Mouse (Mus musculus) embryo, embryonic 9.5 days (tissue): ENCODE measurements at regions not wholly inside any gene's neighbourhood (a gene's known extent, or its start where the extent isn't known, plus 50 kb on each side); places are given as distances from the start of the nearest gene placed in this dataset.

Experiments
- DNase-seq: peaks from one replicate; pipeline ENCODE4 v3.0.0-alpha.2; 2017; ENCODE audit errors: extremely low spot score

DNA sequence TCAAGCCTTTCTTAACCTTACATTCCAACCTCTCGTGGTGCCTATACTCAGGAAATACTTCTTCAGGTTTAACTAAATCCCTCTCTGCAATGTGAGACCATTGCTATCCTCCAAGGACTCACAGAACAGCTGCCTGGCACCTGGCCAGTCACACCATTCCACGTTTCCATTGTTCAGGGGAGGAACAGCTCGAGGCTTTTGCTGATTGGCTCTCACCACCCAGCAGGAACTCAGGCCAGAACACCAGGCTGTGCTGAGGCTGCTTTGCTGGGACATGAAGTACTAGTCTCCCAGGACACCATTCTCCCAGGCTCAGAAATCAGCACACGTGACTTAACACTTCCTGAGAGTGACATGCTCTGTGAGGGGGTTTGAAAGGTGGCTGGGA, 357.6 kb downstream of the Sorl1 start:
- DNase-seq: peak; percentile 6

DNA sequence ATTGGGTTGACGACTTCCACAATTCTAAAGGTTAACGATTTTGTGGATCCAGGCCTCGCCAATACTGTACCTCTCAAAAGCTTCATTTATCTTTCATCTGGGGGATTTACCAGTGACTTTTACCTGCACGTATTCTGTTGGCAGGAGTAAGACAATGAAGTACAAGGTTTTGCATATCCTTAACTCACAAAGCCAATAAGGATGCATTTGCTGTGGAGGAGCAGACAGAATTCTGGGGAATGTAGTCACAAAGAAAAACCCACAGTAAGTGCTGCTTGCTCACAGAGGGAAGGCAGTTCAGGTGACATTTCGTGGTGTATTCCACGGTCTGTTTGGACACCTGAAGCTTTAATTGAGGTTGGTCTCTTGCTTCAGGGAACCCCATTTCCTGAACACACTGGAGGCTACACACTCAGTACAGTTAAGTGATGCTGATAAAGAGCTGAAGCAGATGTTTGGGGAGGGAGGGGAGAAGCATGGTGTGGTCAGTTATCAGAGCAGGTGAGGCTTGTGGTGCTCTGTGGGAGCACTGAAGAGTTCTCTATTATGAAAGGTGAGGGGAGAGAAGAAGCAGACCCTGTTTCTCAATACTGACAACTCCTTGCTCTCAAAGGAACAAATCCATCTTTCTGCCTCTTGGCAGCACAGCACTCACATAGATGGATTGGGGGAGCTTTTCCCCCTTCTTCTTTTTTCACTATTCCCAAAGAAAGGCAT, 358.1 kb downstream of the Sorl1 start:
- no peak for DNase-seq

DNA sequence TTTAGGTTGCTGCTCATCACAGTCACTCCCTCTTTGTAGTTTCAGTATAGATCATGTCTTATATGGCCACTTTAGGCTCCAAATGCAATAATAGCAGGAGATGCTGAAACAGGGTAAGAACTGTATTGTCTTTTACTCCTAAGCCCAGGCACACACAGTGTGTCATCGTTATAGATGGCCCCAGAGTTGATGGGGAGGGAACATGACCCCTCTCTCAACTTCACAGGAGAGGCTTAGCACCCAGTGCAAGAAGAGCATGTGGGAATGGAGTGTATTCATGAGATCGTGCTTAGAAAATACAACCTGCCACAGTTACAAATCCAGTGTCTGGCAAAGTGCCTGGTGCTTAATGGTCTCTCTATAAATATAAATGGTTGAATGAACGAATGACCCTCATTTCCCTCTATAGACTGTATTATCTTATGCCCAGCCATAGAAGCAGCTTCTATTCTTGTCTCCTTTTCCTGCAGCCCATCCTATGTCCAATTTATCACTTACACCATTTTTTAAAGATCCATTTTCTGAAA, 363.0 kb downstream of the Sorl1 start:
- DNase-seq: no peak

DNA sequence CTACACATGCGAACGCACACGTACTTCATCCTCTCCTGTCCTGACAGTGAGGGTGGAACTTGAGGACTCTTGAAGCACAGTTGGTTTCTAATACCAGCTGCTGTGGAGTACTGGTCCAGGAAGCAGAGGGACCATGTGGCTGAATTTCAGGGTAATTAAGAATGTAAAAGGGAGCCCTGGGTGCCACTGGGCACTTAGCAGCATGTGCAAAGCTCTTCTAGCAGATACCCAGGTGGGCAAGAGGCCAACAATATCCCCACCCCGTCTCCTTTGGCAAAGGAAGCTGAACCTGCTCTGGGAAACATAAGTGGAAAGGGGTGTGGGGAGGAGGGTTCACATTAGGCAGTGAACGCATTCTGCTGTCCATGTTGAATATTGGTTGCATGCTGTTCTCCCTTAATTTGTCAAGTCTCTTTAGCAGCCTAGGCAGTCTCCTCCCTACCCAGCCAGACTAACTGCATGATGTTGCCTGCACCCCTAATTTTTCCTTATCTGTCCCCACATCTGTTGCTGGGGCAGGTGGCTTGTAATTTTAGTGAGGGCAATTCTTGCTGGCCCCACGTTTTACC, 369.6 kb downstream of the Sorl1 start:
- DNase-seq: no peak

DNA sequence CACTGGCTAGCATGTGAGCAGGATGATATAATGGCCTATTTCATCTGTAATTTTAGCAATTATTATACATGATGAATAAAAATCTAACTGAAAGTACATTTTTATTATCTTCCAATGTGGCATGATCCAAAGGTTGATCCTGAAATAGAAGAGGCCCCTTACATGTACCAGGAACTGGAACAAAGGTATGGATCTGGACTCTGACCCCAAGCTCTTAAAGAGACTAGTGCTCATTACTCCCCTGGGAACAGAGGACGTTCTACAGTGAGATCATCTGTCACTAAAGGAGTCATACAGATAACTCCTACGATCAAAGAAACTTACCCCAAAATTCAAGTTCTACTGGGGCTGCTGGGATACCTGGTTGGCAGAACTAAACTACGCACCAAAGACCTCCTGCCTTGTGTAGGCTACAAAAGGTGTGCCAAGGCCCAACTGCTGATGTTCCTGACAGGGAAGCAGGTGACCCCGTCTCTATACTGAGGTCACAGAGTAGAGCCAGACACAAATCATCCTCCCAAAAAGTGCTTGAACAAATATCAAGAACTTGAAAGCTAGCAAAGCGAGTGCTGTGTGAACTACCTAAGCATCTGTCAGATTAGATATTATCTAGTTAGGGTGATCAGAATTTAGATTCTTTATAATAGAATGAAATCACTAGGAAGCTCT, 378.0 kb downstream of the Sorl1 start:
- DNase-seq: no peak

DNA sequence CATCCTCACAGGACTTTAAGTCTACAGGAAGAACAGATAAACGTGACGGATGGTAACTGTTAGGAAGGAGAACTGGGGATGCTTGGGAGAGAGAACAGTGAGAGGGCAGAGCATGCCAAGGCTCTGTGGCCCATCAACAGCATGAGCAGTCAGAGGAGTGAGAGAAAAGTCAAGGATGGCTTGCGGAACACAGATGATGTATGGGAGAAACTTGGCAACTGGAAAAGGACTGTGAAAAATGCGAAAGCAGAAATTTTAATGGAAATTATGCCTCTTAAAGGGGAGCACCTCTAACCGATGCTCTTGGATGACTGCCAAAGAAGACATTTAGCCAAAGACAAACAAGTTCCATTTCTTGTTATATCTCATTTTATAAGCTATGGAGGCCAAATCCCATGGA, 382.6 kb downstream of the Sorl1 start:
- DNase-seq: no peak

DNA sequence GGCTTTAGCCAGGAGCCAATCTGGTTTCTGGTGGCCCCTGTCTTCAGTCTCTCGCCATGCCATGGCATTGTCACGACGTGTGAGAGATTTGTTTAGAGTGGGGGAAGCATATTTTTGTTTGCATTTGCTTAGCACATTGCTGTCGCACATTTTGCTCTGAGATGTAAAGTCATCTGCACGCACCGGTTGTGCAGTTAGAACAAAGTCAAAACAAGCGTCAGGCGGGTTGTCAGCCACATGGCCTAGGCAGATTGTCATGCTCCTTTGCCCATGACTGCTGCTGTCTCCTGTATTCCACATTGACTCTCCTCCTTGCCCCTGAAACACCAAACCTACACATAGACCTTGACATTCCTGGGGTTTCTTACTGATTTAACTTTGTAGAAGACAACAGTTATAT, 383.6 kb downstream of the Sorl1 start:
- no peak for DNase-seq

DNA sequence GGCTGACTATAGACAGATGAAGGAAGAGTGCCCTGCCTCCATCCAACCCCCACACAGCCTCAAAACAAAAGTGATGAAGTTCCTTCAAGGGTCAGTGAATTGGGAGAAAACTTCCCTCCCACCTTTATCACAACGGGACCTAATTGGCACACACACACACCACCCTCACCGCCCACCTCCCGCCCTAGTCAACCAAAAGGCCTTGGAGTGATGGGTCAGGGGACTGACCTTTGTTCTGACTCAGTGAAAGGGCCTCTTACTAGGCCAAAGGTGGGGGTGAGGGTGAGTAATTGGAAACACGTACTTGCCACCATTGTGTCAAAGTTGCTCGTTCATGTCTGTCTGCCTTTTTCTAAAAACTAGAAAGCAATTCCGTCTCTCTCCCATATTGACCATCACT, 386.4 kb downstream of the Sorl1 start:
- peak; percentile 38 for DNase-seq

DNA sequence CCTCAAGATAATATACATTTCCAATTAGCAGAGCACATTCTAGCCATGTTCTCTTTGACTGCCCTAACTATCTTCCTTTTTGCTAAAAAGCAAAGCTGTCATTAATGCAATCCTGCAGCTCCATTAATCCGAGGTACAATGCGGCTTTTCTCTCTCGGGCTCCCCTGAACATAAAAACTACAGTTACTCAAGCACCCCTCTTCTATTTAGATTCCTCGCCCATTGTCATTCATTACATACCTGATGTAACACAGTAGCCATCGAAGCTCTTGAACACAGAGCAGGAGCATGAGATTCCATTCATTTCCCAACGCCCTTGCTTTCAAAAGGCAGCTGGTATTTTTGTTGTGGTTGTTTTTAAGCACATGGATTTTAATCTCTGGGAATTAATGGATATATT, 387.2 kb downstream of the Sorl1 start:
- DNase-seq: peak; percentile 10

DNA sequence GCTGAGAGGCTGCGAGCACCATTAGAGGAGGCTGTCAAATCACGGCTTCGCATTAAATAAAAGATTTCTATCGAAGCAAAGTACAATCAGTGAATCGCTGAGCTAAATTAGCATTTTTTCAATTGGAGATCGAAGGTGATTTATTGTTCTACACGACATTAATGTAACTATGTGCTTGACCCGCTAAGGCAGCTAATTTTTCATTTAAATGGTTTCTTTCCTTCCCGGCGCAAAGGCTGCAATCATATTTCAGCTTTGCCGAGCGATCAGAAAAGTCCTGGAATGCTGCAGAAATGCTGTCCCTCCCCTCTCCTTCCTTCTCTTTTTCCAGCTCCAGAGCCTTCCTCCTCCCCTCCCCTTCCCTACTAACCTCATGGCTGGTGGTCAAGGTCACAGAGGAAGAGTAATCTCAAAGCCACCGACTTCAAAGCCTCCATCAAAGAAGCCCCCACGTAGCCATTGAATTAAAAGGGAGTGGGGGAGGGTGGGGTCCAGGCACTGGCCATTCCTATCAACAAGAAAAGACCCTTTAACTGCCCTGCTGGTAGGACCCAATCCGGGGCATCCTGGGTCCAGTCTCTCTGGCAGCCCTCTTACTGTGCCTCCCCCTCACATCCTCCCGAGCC, 387.8 kb downstream of the Sorl1 start:
- DNase-seq: peak; percentile 73

DNA sequence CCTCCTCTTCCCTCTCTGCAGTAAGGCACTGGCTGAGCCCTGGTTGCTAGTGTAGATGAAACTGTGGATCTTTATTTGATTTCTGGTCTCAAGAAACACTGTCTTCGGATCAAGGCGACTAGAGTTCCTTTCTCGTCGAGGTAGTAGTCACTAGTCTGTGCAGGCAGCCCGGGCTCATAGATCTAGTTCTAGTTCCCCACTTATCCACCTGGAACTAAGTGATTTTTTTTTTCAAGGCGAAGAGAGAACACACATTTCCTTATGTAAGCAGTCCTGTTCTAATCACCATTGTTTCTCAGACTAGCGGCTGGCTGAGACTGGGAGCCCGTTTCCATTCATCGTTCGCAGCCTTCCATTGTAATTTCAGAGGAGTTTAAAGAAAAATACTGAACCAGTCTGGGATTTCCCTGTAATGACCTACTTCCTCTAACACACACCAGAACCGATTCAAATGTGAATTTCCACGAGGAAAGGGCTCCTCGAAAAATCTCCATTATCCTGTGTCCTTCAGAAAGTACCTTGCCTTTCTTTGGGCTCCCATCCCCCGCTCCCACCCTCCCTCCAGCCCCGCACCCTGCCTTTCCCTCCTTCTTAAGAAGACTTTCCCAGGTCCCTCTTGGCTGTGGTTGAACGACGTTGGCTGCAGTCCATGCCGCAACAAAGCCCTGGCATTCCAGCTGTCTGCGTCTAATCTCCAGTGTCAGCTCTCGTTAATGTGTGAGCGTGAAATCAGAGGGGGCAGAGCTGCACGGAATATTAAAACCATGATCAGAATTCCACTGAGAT, 388.5 kb downstream of the Sorl1 start:
- DNase-seq: peak; percentile 54

DNA sequence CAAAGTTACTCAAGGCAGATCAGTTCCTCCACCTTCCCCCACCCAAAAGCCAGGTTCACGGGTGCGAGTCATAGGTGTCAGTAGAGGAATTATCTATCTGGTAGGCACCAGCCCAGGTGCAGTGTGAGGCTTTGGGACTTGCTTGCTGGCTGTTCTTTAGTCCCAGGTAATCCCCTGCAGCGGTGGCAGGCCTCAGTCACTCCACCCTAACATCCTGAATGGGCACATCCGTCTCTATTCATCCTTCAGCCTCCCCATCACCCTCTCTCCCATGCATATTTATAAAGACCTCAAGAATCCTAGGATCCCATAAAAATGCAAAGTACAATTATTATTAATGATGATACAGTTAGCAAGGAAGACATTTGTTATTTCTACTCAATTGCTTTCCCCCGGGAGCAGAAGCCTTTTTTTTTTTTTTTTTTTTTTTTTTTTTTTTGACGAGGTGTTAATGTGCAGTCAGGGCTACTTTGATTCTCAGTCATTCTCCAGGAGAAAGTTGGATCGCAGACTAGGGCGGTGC, 389.1 kb downstream of the Sorl1 start:
- no peak for DNase-seq

DNA sequence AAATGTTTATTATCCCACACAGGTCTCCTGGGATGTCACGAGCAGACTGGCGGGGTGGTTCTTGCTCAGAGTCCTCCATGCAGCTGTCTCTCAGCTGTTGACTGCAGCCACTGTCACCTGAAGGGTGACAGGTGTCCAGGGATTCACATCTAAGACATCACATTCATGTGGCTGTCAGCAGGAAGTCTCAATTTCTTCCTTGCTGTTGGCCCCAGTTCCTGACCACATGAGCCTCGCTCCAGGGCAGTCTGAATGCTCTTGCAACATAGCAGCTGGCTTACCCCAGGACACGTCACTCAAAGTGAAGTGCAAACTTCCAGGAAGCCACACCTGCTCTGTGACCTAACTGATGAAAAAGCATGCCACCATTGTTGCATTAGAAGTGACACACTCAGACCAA, 402.5 kb downstream of the Sorl1 start:
- no peak for DNase-seq

DNA sequence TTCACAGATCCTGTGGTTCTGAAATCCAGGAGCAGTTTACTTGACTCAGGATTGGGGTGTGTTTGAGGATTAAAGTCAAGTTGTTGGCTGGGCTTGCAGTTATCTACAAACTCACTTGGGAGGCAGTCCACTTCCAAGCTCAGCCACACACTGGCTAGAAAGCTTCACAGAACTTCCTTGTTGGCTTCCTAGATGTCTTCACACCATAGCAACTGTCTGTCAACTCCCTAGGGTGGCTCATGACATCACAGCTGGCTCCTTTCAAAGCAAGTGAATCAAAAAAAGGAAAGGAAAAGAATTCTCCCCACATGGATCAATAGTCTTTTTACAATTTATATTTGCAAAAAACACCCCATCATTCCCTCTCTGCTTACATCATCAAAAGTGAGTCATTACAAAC, 408.9 kb downstream of the Sorl1 start:
- no peak for DNase-seq

DNA sequence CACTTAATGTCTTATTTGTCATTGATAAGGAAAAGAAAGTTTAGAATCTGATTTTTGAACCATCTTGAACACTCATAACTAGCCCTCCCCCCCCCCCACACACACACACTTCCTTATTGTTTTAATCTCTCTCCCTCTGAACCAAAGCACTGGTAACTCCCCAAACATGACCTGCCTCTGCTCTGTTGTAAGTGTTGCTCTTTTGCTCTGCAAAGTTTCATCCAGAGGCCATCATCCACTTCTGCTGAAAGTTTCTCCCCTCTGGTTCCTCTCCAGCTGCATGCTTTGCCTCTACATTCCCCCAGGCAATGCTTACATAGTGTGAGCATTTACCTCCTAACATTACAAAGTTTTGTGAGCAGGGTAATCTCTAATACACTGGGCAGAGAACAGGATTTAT, 418.1 kb downstream of the Sorl1 start:
- DNase-seq: no peak

DNA sequence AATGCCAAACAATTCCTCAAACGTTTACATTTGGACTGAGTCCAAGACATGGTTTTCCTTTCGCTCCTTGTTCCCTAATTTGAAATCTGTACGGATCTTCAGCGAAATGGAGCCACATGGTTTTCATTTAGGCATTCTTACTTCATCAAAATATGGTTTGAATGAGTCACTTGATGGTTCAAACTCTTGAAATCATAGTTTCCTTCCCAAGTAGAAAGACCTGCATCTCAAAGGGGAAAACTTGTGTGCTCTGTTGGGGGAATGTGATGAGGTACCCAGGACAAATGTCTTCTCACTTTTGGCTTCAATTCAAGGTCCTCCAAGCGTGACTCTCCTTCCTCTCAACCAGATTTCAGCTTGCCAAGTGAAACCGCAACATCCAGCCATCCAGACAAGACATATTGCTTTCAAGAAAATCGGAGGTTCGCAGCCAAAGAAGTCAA, 418.6 kb downstream of the Sorl1 start:
- DNase-seq: no peak

DNA sequence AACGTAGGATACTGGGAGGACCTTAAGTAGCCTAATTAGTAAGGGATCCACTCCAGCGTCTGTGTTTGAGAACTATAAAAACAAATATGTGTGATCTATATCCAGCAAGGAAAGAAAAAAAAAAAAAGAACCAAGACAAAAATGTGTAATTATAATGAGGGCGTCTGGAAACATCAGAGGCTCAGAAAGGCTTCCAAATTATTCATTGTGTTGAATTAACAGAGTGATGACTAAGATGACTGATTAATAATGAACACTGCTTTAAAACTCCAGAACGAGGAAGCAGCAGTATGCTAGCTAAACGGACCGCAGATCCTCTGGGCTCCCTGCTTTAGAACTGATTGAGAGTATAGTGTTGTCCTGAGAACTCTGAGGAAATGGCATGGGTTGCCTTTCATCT, 421.0 kb downstream of the Sorl1 start:
- no peak for DNase-seq

DNA sequence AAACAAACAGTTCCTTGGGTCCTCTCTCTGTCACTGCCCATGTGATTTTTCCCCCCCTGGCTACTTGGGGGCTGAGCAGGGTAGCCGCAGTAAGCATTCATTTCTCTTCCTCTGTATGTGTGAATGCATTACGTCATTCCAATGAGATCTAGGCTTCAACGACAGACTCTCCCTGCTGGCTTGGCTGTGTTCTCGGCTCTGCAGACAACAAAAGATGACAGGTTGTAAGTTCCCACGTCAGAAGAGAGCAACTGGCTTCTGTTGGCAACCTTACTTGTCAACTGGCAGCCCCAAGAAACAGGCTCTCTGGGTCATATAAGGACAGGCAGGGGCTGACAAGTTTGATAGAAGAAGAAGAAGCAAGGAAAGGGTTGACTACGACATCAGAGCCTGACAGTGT, 423.4 kb downstream of the Sorl1 start:
- DNase-seq: no peak

DNA sequence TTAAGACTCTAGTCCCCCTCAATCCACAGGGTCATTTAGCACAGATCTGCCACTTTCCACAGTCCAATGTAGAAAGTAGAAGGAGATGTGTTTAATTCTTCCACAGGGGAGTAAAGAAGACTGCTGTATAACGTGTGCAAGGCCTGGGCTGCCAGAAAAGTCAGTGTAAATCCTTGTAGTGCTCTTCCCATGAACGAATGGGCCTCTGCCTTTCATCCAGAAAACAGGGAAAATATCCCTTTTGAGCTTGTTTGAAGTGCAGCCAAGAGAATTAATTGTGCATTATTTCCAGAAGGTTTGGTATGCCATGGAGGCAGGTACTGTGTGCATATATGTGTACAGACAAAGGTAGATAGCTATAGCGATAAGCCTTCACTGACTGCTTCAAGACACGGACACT, 425.1 kb downstream of the Sorl1 start:
- no peak for DNase-seq

DNA sequence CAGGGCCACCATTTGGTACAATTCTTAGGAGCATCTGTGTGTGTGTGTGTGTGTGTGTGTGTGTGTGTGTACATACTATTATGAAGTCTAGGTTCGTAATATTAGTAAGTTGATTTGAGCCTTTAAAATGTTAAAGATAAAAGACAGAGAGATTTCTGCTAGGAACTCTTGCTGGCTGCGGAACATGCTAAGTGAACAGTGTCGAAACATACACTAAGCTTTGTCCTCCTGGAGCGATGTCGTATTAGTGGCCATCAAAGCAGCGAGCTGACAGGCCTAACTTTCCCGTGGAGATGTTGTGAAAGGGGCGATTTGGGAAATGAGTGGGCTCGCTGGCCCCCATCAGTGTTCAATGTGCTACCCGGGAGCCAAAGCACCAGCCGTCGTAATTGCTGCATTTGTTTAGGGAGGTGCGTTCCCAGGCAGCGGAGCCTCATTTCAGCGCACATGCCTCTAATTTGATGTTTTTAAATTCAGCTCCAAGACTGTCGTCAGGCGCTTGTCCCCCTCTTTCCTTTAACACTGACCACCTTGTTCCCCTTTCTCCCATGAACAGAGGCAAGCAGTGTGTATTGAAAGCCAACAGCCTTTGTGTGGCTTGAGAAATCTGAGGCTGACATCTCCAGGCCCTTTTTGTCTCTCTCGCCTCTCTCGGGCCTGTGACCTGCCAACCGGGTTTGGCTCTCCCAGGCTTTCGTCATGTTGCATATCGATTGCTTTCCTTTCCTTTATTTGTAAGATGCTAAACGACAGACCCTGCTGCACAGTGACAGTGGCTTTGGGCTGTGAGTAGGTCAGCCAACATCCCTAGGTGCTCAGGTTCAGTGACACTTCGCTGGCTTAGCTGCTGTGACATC, 426.3 kb downstream of the Sorl1 start:
- DNase-seq: peak; percentile 9

DNA sequence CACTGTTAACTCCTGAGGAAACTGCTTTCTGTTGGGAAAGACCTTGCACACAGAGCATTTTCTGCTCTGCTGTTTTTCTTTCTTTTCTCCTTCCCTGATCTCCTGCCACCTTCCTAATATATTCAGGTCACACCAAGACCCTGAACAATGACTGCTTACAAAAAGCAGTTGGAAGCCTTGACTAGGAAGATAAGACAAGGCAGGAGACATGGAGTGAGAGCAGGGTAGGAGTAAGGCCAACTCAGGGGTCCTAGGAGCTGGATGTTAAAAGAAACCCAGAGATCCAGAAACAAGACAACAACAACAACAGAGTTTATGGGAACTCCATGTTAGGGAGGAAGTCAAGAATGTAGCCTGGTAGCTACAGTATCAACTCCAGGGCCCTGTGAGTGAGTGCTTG, 426.9 kb downstream of the Sorl1 start:
- DNase-seq: no peak
